In genomic region chr10:25271207-25271606, GRCm38 (mm10) we compare ENCODE assay signal across 25 mouse cellular contexts. TPM values are rescaled to one million over a fixed set of nuclear protein-coding genes. Genes with fewer than 3 reads are reported as not detected.
DNase-seq lines count a peak whose midpoint lies in the region; ATAC-seq and TF ChIP-seq lines count a peak whose summit lies in the region.
"Had no signal": no experiment of that assay in that cellular context is flagged by ENCODE, and none has a peak within 500 bp of the region (broad histone marks: within the 10 kb centered on the region; RNA-seq: fewer than 3 reads in every experiment).

No protein-coding gene starts in this region.

- 0 out of 2 replicates have a peak overlapping the region, but pooled peaks have one; percentile 16 for H3K27ac ChIP-seq in stomach, embryonic 15.5 days
- H3K27ac ChIP-seq in stomach, postnatal 0 days (replicated peaks) = no peak overlapping the region
- H3K27ac ChIP-seq in embryonic fibroblast, embryonic 13.5 days (ENCODE audit: insufficient read depth, low read length) = peak overlapping the region; percentile 81
- H3K27ac ChIP-seq in lung, postnatal 0 days (ENCODE audit: low read length) = no peak overlapping the region
- H3K27ac ChIP-seq: embryonic facial prominence, embryonic 12.5 days; forebrain, embryonic 12.5 days; forebrain, embryonic 15.5 days; hindbrain, embryonic 15.5 days had no signal

- H3K4me3 ChIP-seq in stomach, embryonic 15.5 days (replicated peaks) = no peak overlapping the region
- no peak overlapping the region for H3K4me3 ChIP-seq in stomach, postnatal 0 days (ENCODE audit: low read depth, low read length)
- H3K4me3 ChIP-seq in embryonic fibroblast, embryonic 13.5 days (ENCODE audit: insufficient read depth, low read length) = no peak overlapping the region
- no peak overlapping the region for H3K4me3 ChIP-seq in lung, postnatal 0 days (ENCODE audit: low read depth, low read length)
- H3K4me3 ChIP-seq: embryonic facial prominence, embryonic 12.5 days; embryonic facial prominence, embryonic 15.5 days; erythroblast, embryonic 14.5 days; forebrain, embryonic 12.5 days; forebrain, embryonic 15.5 days; heart, embryonic 12.5 days; heart, embryonic 15.5 days; hindbrain, embryonic 15.5 days had no signal

- no peaks in the 10 kb centered on the region for H3K27me3 ChIP-seq in stomach, embryonic 15.5 days (replicated peaks)
- no peaks in the 10 kb centered on the region for H3K27me3 ChIP-seq in stomach, postnatal 0 days (ENCODE audit: control insufficient read depth, insufficient read depth, low read length)
- H3K27me3 ChIP-seq in lung, postnatal 0 days (replicated peaks; ENCODE audit: insufficient read depth, low read length) = no peaks in the 10 kb centered on the region
- H3K27me3 ChIP-seq: embryonic facial prominence, embryonic 12.5 days; embryonic facial prominence, embryonic 15.5 days; forebrain, embryonic 12.5 days; forebrain, embryonic 15.5 days; heart, embryonic 12.5 days; heart, embryonic 15.5 days; hindbrain, embryonic 15.5 days; Patski had no signal

- 0 out of 2 replicates have a peak, but pooled peaks cover 4% of the 10 kb centered on the region for H3K4me1 ChIP-seq in stomach, embryonic 15.5 days
- no peaks in the 10 kb centered on the region for H3K4me1 ChIP-seq in stomach, postnatal 0 days (replicated peaks; ENCODE audit: control insufficient read depth, insufficient read depth)
- H3K4me1 ChIP-seq in embryonic fibroblast, embryonic 13.5 days (ENCODE audit: control insufficient read depth, insufficient read depth, low read length) = peaks cover 25% of the 10 kb centered on the region
- no peaks in the 10 kb centered on the region for H3K4me1 ChIP-seq in lung, postnatal 0 days (ENCODE audit: insufficient read depth, low read depth, low read length)
- H3K4me1 ChIP-seq: hindbrain, embryonic 15.5 days had no signal

- no peak for DNase-seq in stomach, postnatal 0 days (ENCODE audit: low spot score)
- peak; percentile 63 for DNase-seq in retina, postnatal 1 day
- DNase-seq in lung, postnatal 0 days (ENCODE audit: low spot score) = no peak
- DNase-seq: adrenal gland, postnatal 10 days; cerebellum, adult 11 months; cerebellum, adult 2 months; cerebellum, adult 9-11 months; cerebellum, postnatal 25 days; gastrocnemius, postnatal 10 days; gastrocnemius, postnatal 36 days; heart, adult 18-20 months; heart, postnatal 10 days; heart, postnatal 4 days had no signal

- no peak for TF ChIP-seq POLR2A in embryonic fibroblast, embryonic 13.5 days (IDR thresholded peaks at IDR 0.05; ENCODE audit: low read depth, low read length)

- no peak overlapping the region for H3K4me2 ChIP-seq in stomach, embryonic 15.5 days
- no peak overlapping the region for H3K4me2 ChIP-seq in stomach, postnatal 0 days (replicated peaks; ENCODE audit: low read depth)
- no peak overlapping the region for H3K4me2 ChIP-seq in lung, postnatal 0 days (replicated peaks; ENCODE audit: low read depth, low read length)
- H3K4me2 ChIP-seq: embryonic facial prominence, embryonic 12.5 days; embryonic facial prominence, embryonic 15.5 days; forebrain, embryonic 12.5 days; forebrain, embryonic 15.5 days; heart, embryonic 12.5 days; heart, embryonic 15.5 days; hindbrain, embryonic 15.5 days had no signal

- no peak for ATAC-seq in stomach, embryonic 15.5 days (ENCODE audit: insufficient read depth, low FRiP score, low read depth)
- no peak for ATAC-seq in stomach, postnatal 0 days (ENCODE audit: low FRiP score, low TSS enrichment)
- ATAC-seq in lung, postnatal 0 days = no peak
- no peak for ATAC-seq in megakaryocyte progenitor cell, adult 5-6 weeks (replicated peaks; ENCODE audit: poor library complexity)
- ATAC-seq: forebrain, embryonic 15.5 days had no signal

- no peak for TF ChIP-seq CTCF in stomach, postnatal 0 days (IDR thresholded peaks at IDR 0.05; ENCODE audit: low read depth)
- no peak for TF ChIP-seq CTCF in embryonic fibroblast, embryonic 13.5 days (IDR thresholded peaks at IDR 0.05; ENCODE audit: borderline replicate concordance, insufficient read depth, low read length)
- TF ChIP-seq CTCF in lung, postnatal 0 days (IDR thresholded peaks at IDR 0.05) = no peak

- no peak overlapping the region for H3K9ac ChIP-seq in stomach, embryonic 15.5 days
- no peak overlapping the region for H3K9ac ChIP-seq in stomach, postnatal 0 days (ENCODE audit: low read length)
- no peak overlapping the region for H3K9ac ChIP-seq in lung, postnatal 0 days (replicated peaks; ENCODE audit: low read depth)
- H3K9ac ChIP-seq: embryonic facial prominence, embryonic 12.5 days; embryonic facial prominence, embryonic 15.5 days; forebrain, embryonic 12.5 days; forebrain, embryonic 15.5 days; heart, embryonic 12.5 days; heart, embryonic 15.5 days; hindbrain, embryonic 15.5 days had no signal

- WGBS in stomach, embryonic 15.5 days = 89% methylated on average over 8 of the region's 8 CpGs
- 85% methylated on average over 8 of the region's 8 CpGs for WGBS in stomach, postnatal 0 days
- WGBS in lung, postnatal 0 days = 89% methylated on average over 8 of the region's 8 CpGs

- no peaks in the 10 kb centered on the region for H3K9me3 ChIP-seq in stomach, embryonic 15.5 days
- no peaks in the 10 kb centered on the region for H3K9me3 ChIP-seq in stomach, postnatal 0 days (ENCODE audit: control insufficient read depth, low read length)
- H3K9me3 ChIP-seq in lung, postnatal 0 days (ENCODE audit: low read length) = no peaks in the 10 kb centered on the region
- H3K9me3 ChIP-seq: embryonic facial prominence, embryonic 15.5 days; forebrain, embryonic 12.5 days; forebrain, embryonic 15.5 days; heart, embryonic 15.5 days; hindbrain, embryonic 15.5 days had no signal

- no peaks in the 10 kb centered on the region for H3K36me3 ChIP-seq in stomach, embryonic 15.5 days
- no peaks in the 10 kb centered on the region; the same call in 1 of the 2 replicates for H3K36me3 ChIP-seq in stomach, postnatal 0 days (ENCODE audit: control insufficient read depth, insufficient read depth, low read length)
- H3K36me3 ChIP-seq in lung, postnatal 0 days (ENCODE audit: insufficient read depth, low read length) = 0 out of 2 replicates have a peak, but pooled peaks cover 3% of the 10 kb centered on the region
- H3K36me3 ChIP-seq: embryonic facial prominence, embryonic 15.5 days; forebrain, embryonic 12.5 days; forebrain, embryonic 15.5 days; heart, embryonic 15.5 days; hindbrain, embryonic 15.5 days had no signal

- no peak for TF ChIP-seq EP300 in stomach, postnatal 0 days (optimal IDR thresholded peaks at IDR 0.05)
- no peak for TF ChIP-seq EP300 in lung, postnatal 0 days (IDR thresholded peaks at IDR 0.05)

RNA-seq across cellular contexts. Expression of gene Akap7, which starts 36.5 kb away (rescaled TPM):
- 29.1 and 30.9 TPM in 2 replicates for polyA plus RNA-seq in stomach, embryonic 15.5 days (2015; fragmentation: Nextera tagmentation; extraction: Ambion mirVana)
- polyA plus RNA-seq in stomach, postnatal 0 days (2015; fragmentation: Nextera tagmentation; extraction: Ambion mirVana) = 21.5 and 23.1 TPM in 2 replicates
- 18.9 and 19.0 TPM in 2 replicates for polyA plus RNA-seq in embryonic fibroblast, embryonic 13.5 days (2011; ENCODE audit: insufficient read length, low read depth, missing spikeins)
- 46.3 and 52.1 TPM in 2 replicates for polyA plus RNA-seq in lung, postnatal 0 days (2015; fragmentation: Nextera tagmentation; extraction: Ambion mirVana)
- total RNA-seq in megakaryocyte progenitor cell, adult 5-6 weeks (2015) = 17.2 and 19.3 TPM in 2 replicates
- 18.8 and 24.4 TPM in 2 replicates for total RNA-seq in megakaryocyte progenitor cell, adult 5-6 weeks (2017)

Comparison
In these comparisons a context has a peak if more than half of its experiments do, and no peak if none do; other contexts are left out.
1. H3K27ac ChIP-seq: peak in stomach, embryonic 15.5 days (single experiment) and embryonic fibroblast, embryonic 13.5 days (single experiment); none in stomach, postnatal 0 days (single experiment) and lung, postnatal 0 days (single experiment).